Mouse (Mus musculus) kidney, embryonic 16.5 days (tissue): ENCODE measurements at regions not wholly inside any gene's neighbourhood (a gene's known extent, or its start where the extent isn't known, plus 50 kb on each side); places are given as distances from the start of the nearest gene placed in this dataset.

ENCODE experiments used
- ATAC-seq: fragments of 200-750 bp; cut with Nextera tagmentation; 2 replicates; pipeline ENCODE4 v1.8.0; 2017; ENCODE audit warnings: moderate TSS enrichment; ENCODE audit not compliant: low FRiP score, low TSS enrichment
- H3K27ac ChIP-seq: fragments of 300-500 bp; sonication (generic); 2 replicates; pipeline ENCODE4 v1.5.1; 2014; ENCODE audit warnings: low read length
- H3K27me3 ChIP-seq: fragments of 300-500 bp; sonication (generic); 2 replicates; pipeline ENCODE4 v1.6.1; 2014; ENCODE audit warnings: low read length, control low read depth, mixed read lengths; ENCODE audit not compliant: insufficient read depth
- H3K36me3 ChIP-seq: fragments of 300-500 bp; sonication (generic); 2 replicates; pipeline ENCODE4 v1.6.1; 2014; ENCODE audit warnings: low read length, control low read depth, mixed read lengths; ENCODE audit not compliant: insufficient read depth
- H3K4me1 ChIP-seq: fragments of 300-500 bp; sonication (generic); 2 replicates; pipeline ENCODE4 v1.6.1; 2014; ENCODE audit warnings: low read length, control low read depth, mixed read lengths; ENCODE audit not compliant: insufficient read depth
- H3K4me2 ChIP-seq: fragments of 300-500 bp; sonication (generic); replicated peaks from 2 replicates; pipeline ENCODE4 v1.6.1; 2014; ENCODE audit warnings: low read depth, low read length
- H3K4me3 ChIP-seq: fragments of 300-500 bp; sonication (generic); 2 replicates; pipeline ENCODE4 v1.5.1; 2014; ENCODE audit warnings: mild to moderate bottlenecking, low read length
- H3K9ac ChIP-seq: fragments of 300-500 bp; sonication (generic); replicated peaks from 2 replicates; pipeline ENCODE4 v1.6.1; 2014; ENCODE audit warnings: low read length
- H3K9me3 ChIP-seq: fragments of 300-500 bp; sonication (generic); 2 replicates; pipeline ENCODE4 v1.6.1; 2016; ENCODE audit warnings: low read length, control low read depth
- WGBS: fragments of 180-500 bp; shearing (Covaris S2); extraction: QIAGEN DNeasy Blood & Tissue Kit; methylation state at CpG from one replicate; pipeline ENCODE4 v1.1.7; 2014; 5-methylcytosine and 5-hydroxymethylcytosine counted together

GRCm38 (mm10) chr6:139391307-139391706 is 110.5 kb downstream of the Rergl start:
- no peaks in the 10 kb centered on the region for H3K36me3 ChIP-seq
- H3K9ac ChIP-seq: no peak overlapping the region
- H3K4me2 ChIP-seq: no peak overlapping the region
- H3K4me1 ChIP-seq: no peaks in the 10 kb centered on the region
- no peak overlapping the region for H3K4me3 ChIP-seq
- H3K27ac ChIP-seq: no peak overlapping the region
- 0 out of 2 replicates have a peak, but pooled peaks have one; percentile 12 for ATAC-seq
- H3K9me3 ChIP-seq: no peaks in the 10 kb centered on the region
- no peaks in the 10 kb centered on the region for H3K27me3 ChIP-seq
- WGBS: 4% methylated on average over 13 of the region's 13 CpGs

- WGBS: 92% methylated on average over 2 of the region's 2 CpGs
- H3K36me3 ChIP-seq: no peaks in the 10 kb centered on the region
- no peak overlapping the region for H3K4me3 ChIP-seq
- no peak overlapping the region for H3K9ac ChIP-seq
- no peak overlapping the region for H3K4me2 ChIP-seq
- no peaks in the 10 kb centered on the region for H3K9me3 ChIP-seq
- no peaks in the 10 kb centered on the region for H3K4me1 ChIP-seq
- H3K27me3 ChIP-seq: no peaks in the 10 kb centered on the region
- no peak overlapping the region for H3K27ac ChIP-seq
- no peak for ATAC-seq
Observed at GRCm38 (mm10) chr6:139350939-139351338, 150.8 kb downstream of the Rergl start.

GRCm38 (mm10) chr6:139325226-139325625 is 176.6 kb downstream of the Rergl start:
- H3K4me2 ChIP-seq: no peak overlapping the region
- H3K9me3 ChIP-seq: no peaks in the 10 kb centered on the region
- H3K4me1 ChIP-seq: no peaks in the 10 kb centered on the region
- ATAC-seq: no peak
- H3K27me3 ChIP-seq: no peaks in the 10 kb centered on the region
- 90% methylated on average over 7 of the region's 7 CpGs for WGBS
- H3K9ac ChIP-seq: no peak overlapping the region
- no peak overlapping the region for H3K4me3 ChIP-seq
- H3K27ac ChIP-seq: no peak overlapping the region
- H3K36me3 ChIP-seq: no peaks in the 10 kb centered on the region

GRCm38 (mm10) chr6:139307651-139308050 is 194.1 kb downstream of the Rergl start:
- H3K4me3 ChIP-seq: no peak overlapping the region
- H3K9me3 ChIP-seq: no peaks in the 10 kb centered on the region
- 67% methylated on average over 5 of the region's 5 CpGs for WGBS
- no peak overlapping the region for H3K4me2 ChIP-seq
- no peak overlapping the region for H3K27ac ChIP-seq
- no peaks in the 10 kb centered on the region for H3K27me3 ChIP-seq
- ATAC-seq: no peak
- H3K36me3 ChIP-seq: no peaks in the 10 kb centered on the region
- no peaks in the 10 kb centered on the region for H3K4me1 ChIP-seq
- H3K9ac ChIP-seq: no peak overlapping the region

- WGBS: 92% methylated on average over 2 of the region's 2 CpGs
- no peak overlapping the region for H3K4me3 ChIP-seq
- no peak overlapping the region for H3K9ac ChIP-seq
- H3K9me3 ChIP-seq: no peaks in the 10 kb centered on the region
- no peak overlapping the region for H3K4me2 ChIP-seq
- no peak overlapping the region for H3K27ac ChIP-seq
- no peaks in the 10 kb centered on the region for H3K4me1 ChIP-seq
- H3K36me3 ChIP-seq: no peaks in the 10 kb centered on the region
- no peak for ATAC-seq
- no peaks in the 10 kb centered on the region for H3K27me3 ChIP-seq
Observed at GRCm38 (mm10) chr6:139304306-139304705, 197.5 kb downstream of the Rergl start.

- Histone ChIP-seq H3K4me2 (no peak overlapping the region), H3K4me1 (no peaks in the 10 kb centered on the region), H3K4me3 (no peak overlapping the region), H3K9ac (no peak overlapping the region), H3K27ac (no peak overlapping the region), H3K9me3 (no peaks in the 10 kb centered on the region), H3K27me3 (no peaks in the 10 kb centered on the region), H3K36me3 (no peaks in the 10 kb centered on the region)
- ATAC-seq: no peak
- WGBS: 76% methylated on average over 2 of the region's 2 CpGs
Observed at GRCm38 (mm10) chr6:139295701-139296100, 206.1 kb downstream of the Rergl start.

- Histone ChIP-seq H3K4me3 (no peak overlapping the region), H3K9ac (no peak overlapping the region), H3K27ac (no peak overlapping the region), H3K9me3 (no peaks in the 10 kb centered on the region), H3K36me3 (no peaks in the 10 kb centered on the region), H3K4me2 (no peak overlapping the region), H3K4me1 (no peaks in the 10 kb centered on the region), H3K27me3 (no peaks in the 10 kb centered on the region)
- WGBS: 64% methylated on average over 4 of the region's 4 CpGs
- no peak for ATAC-seq
Observed at GRCm38 (mm10) chr6:139279093-139279492, 222.7 kb downstream of the Rergl start.

- H3K9ac ChIP-seq: no peak overlapping the region
- ATAC-seq: 0 out of 2 replicates have a peak, but pooled peaks have one; percentile 46
- no peaks in the 10 kb centered on the region for H3K4me1 ChIP-seq
- no peaks in the 10 kb centered on the region for H3K27me3 ChIP-seq
- no peaks in the 10 kb centered on the region for H3K36me3 ChIP-seq
- no peak overlapping the region for H3K4me3 ChIP-seq
- WGBS: 72% methylated on average over 3 of the region's 3 CpGs
- H3K9me3 ChIP-seq: no peaks in the 10 kb centered on the region
- H3K4me2 ChIP-seq: no peak overlapping the region
- no peak overlapping the region for H3K27ac ChIP-seq
Observed at GRCm38 (mm10) chr6:139275512-139275911, 226.3 kb downstream of the Rergl start.

- Histone ChIP-seq H3K9me3 (no peaks in the 10 kb centered on the region), H3K36me3 (no peaks in the 10 kb centered on the region), H3K4me2 (no peak overlapping the region), H3K4me3 (no peak overlapping the region), H3K27me3 (no peaks in the 10 kb centered on the region), H3K4me1 (no peaks in the 10 kb centered on the region), H3K9ac (no peak overlapping the region), H3K27ac (no peak overlapping the region)
- ATAC-seq: no peak
- WGBS: 91% methylated on average over 4 of the region's 4 CpGs
Observed at GRCm38 (mm10) chr6:139253704-139254103, 248.1 kb downstream of the Rergl start.

GRCm38 (mm10) chr6:139248920-139249547 is 252.7 kb downstream of the Rergl start:
- Histone ChIP-seq H3K4me2 (no peak overlapping the region), H3K36me3 (no peaks in the 10 kb centered on the region), H3K9ac (no peak overlapping the region), H3K27ac (no peak overlapping the region), H3K27me3 (no peaks in the 10 kb centered on the region), H3K4me3 (no peak overlapping the region), H3K9me3 (no peaks in the 10 kb centered on the region), H3K4me1 (no peaks in the 10 kb centered on the region)
- 32% methylated on average over 11 of the region's 11 CpGs for WGBS
- ATAC-seq: peak; percentile 73; the same call in 1 of the 2 replicates
